Mouse (Mus musculus) liver, adult 2 months (tissue): ENCODE measurements around the gene Pdzd2. TPM values are rescaled to one million over a fixed set of nuclear protein-coding genes. Genes with fewer than 3 reads are reported as not detected.

ENCODE experiments used
- DNase-seq: peaks from one replicate; pipeline ENCODE4 v3.0.0-alpha.2; 2011; ENCODE audit warnings: low read depth, low spot score; ENCODE audit errors: extremely low read depth
- H3K27ac ChIP-seq: fragments of 200-500 bp; replicated peaks from 2 replicates; pipeline ENCODE4 v1.5.1; 2012; ENCODE audit warnings: low read depth, mild to moderate bottlenecking, control low read depth, inconsistent platforms, low read length; ENCODE audit not compliant: insufficient read depth
- H3K27me3 ChIP-seq: fragments of 200-500 bp; 2 replicates; pipeline ENCODE4 v1.6.1; 2012; ENCODE audit warnings: mild to moderate bottlenecking, moderate library complexity, low read length, inconsistent platforms; ENCODE audit not compliant: control insufficient read depth, insufficient read depth
- H3K36me3 ChIP-seq: fragments of 200-500 bp; 2 replicates; pipeline ENCODE4 v1.6.1; 2012; ENCODE audit warnings: low read length, inconsistent platforms; ENCODE audit not compliant: control insufficient read depth, insufficient read depth
- H3K4me1 ChIP-seq: fragments of 200-500 bp; 2 replicates; pipeline ENCODE4 v1.6.1; 2011; ENCODE audit warnings: low read length; ENCODE audit not compliant: control insufficient read depth, insufficient read depth
- H3K4me3 ChIP-seq: fragments of 200-500 bp; 2 replicates; pipeline ENCODE4 v1.5.1; 2011; ENCODE audit warnings: low read depth, mild to moderate bottlenecking, control low read depth, low read length, moderate library complexity; ENCODE audit not compliant: insufficient read depth
- H3K79me2 ChIP-seq: fragments of 200-500 bp; 2 replicates; pipeline ENCODE4 v1.6.1; 2012; ENCODE audit warnings: inconsistent platforms, mild to moderate bottlenecking, low read length, moderate library complexity; ENCODE audit not compliant: control insufficient read depth, insufficient read depth
- H3K9ac ChIP-seq: fragments of 200-500 bp; 2 replicates; pipeline ENCODE4 v1.6.1; 2012; ENCODE audit warnings: low read depth, mild to moderate bottlenecking, control low read depth, inconsistent platforms, low read length
- CTCF ChIP-seq: fragments of 200-500 bp; IDR thresholded peaks from 2 replicates; pipeline ENCODE4 v1.5.1; 2011; ENCODE audit warnings: low read depth, low read length, control low read depth
- POLR2A ChIP-seq: fragments of 200-500 bp; IDR thresholded peaks from 2 replicates; pipeline ENCODE4 v1.6.1; 2011; ENCODE audit warnings: low read length, control low read depth; ENCODE audit not compliant: insufficient read depth; ENCODE audit errors: extremely low read depth
- WGBS: fragments of 180-500 bp; shearing (Covaris S2); methylation state at CpG from one replicate; pipeline ENCODE4 v1.1.7; 2018; 5-methylcytosine and 5-hydroxymethylcytosine counted together
- polyA plus RNA-seq: library from polyadenylated mRNA; depleted of rRNA; stranded (reverse); fragments of >200 nt; gene quantifications from 2 replicates; pipeline ENCODE4 v1.2.3, GENCODE M21; 2012
- total RNA-seq: library from RNA; depleted of rRNA; stranded (reverse); fragments of >200 nt; gene quantifications from 2 replicates; pipeline ENCODE4 v1.2.3, GENCODE M21; 2014

Pdzd2 gene
- total and polyA plus RNA-seq, 2 experiments: 0.11 to 0.74 TPM

DNA sequence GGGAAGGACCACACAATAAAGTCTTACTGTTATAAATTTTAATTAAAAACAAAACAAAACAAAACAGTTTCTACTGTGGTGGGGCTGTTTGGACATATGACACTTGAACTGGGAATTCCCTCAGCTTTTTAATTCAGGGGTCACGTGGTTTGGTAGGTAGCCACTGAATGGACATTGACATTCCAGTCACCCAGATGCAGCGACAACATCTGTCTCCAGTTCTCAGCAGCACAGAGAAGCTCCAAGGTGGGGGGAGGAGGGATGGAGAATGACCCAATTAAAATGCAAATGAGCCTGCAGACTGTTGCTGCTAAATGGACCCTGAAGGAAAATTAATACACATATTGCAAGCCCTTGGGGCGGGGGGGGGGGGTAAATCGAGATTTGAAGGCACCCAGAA lies 233.6 kb downstream of the Pdzd2 start:
- Histone ChIP-seq H3K79me2 (no peaks in the 10 kb centered on the region), H3K4me3 (no peak overlapping the region), H3K9ac (no peak overlapping the region), H3K36me3 (no peaks in the 10 kb centered on the region), H3K4me1 (no peaks in the 10 kb centered on the region), H3K27ac (no peak overlapping the region), H3K27me3 (no peaks in the 10 kb centered on the region; the same call in 1 of the 2 replicates)
- TF ChIP-seq CTCF (no peak), POLR2A (no peak)
- WGBS: 89% methylated on average over 4 of the region's 4 CpGs
- no peak for DNase-seq

- H3K79me2 ChIP-seq: no peaks in the 10 kb centered on the region
- no peaks in the 10 kb centered on the region; the same call in 1 of the 2 replicates for H3K27me3 ChIP-seq
- DNase-seq: no peak
- WGBS: 91% methylated on average over 11 of the region's 11 CpGs
- no peak overlapping the region for H3K27ac ChIP-seq
- H3K4me3 ChIP-seq: no peak overlapping the region
- H3K9ac ChIP-seq: no peak overlapping the region
- no peaks in the 10 kb centered on the region for H3K36me3 ChIP-seq
- TF ChIP-seq POLR2A (no peak), CTCF (no peak)
- no peaks in the 10 kb centered on the region for H3K4me1 ChIP-seq
These were observed 234.2 kb downstream of the Pdzd2 start for GRCm38 (mm10) chr15:12505556-12505955.

GRCm38 (mm10) chr15:12503907-12504306 lies 235.8 kb downstream of the Pdzd2 start:
- H3K36me3 ChIP-seq: no peaks in the 10 kb centered on the region
- H3K4me1 ChIP-seq: no peaks in the 10 kb centered on the region
- no peak for DNase-seq

GRCm38 (mm10) chr15:12501924-12502548 lies 237.7 kb downstream of the Pdzd2 start:
- H3K4me3 ChIP-seq: no peak overlapping the region
- H3K27me3 ChIP-seq: no peaks in the 10 kb centered on the region; the same call in 1 of the 2 replicates
- no peaks in the 10 kb centered on the region for H3K36me3 ChIP-seq
- DNase-seq: no peak
- WGBS: 69% methylated on average over 13 of the region's 13 CpGs
- H3K79me2 ChIP-seq: no peaks in the 10 kb centered on the region
- no peak overlapping the region for H3K9ac ChIP-seq
- no peak overlapping the region for H3K27ac ChIP-seq
- TF ChIP-seq POLR2A (no peak), CTCF (no peak)
- no peaks in the 10 kb centered on the region for H3K4me1 ChIP-seq

More at GRCm38 (mm10) chr15:12503907-12504306, 235.8 kb downstream of the Pdzd2 start:
- Histone ChIP-seq H3K9ac (no peak overlapping the region), H3K27me3 (no peaks in the 10 kb centered on the region; the same call in 1 of the 2 replicates), H3K27ac (no peak overlapping the region), H3K79me2 (no peaks in the 10 kb centered on the region), H3K4me3 (no peak overlapping the region)
- 91% methylated on average over 9 of the region's 9 CpGs for WGBS
- TF ChIP-seq CTCF: no peak
- no peak for TF ChIP-seq POLR2A

GRCm38 (mm10) chr15:12500674-12501073 lies 239.1 kb downstream of the Pdzd2 start:
- no peaks in the 10 kb centered on the region for H3K79me2 ChIP-seq
- DNase-seq: no peak
- H3K9ac ChIP-seq: no peak overlapping the region
- H3K27ac ChIP-seq: no peak overlapping the region
- H3K4me1 ChIP-seq: no peaks in the 10 kb centered on the region
- H3K27me3 ChIP-seq: no peaks in the 10 kb centered on the region; the same call in 1 of the 2 replicates
- H3K36me3 ChIP-seq: no peaks in the 10 kb centered on the region
- no peak overlapping the region for H3K4me3 ChIP-seq
- 73% methylated on average over 4 of the region's 4 CpGs for WGBS
- TF ChIP-seq POLR2A: no peak
- TF ChIP-seq CTCF: no peak

GRCm38 (mm10) chr15:12494084-12494483 lies 245.6 kb downstream of the Pdzd2 start:
- Histone ChIP-seq H3K36me3 (no peaks in the 10 kb centered on the region), H3K4me3 (no peak overlapping the region), H3K9ac (no peak overlapping the region), H3K27me3 (no peaks in the 10 kb centered on the region), H3K27ac (no peak overlapping the region), H3K4me1 (0 out of 2 replicates have a peak, but pooled peaks cover 2% of the 10 kb centered on the region), H3K79me2 (no peaks in the 10 kb centered on the region)
- TF ChIP-seq CTCF (no peak), POLR2A (no peak)
- DNase-seq: no peak
